Mouse (Mus musculus) forebrain, embryonic 12.5 days (tissue): ENCODE data around the gene H2-Ob. TPM values are rescaled to one million over a fixed set of nuclear protein-coding genes. Genes with fewer than 3 reads are reported as not detected.

Experiments used
- ATAC-seq: fragments of 200-750 bp; cut with Nextera tagmentation; 2 replicates; pipeline ENCODE4 v1.8.0; 2017; ENCODE audit warnings: moderate TSS enrichment; ENCODE audit not compliant: low FRiP score
- H3K27ac ChIP-seq: fragments of 300-500 bp; sonication (generic); 2 replicates; pipeline ENCODE4 v1.5.1; 2016; ENCODE audit warnings: mild to moderate bottlenecking
- H3K27me3 ChIP-seq: fragments of 300-500 bp; sonication (generic); 2 replicates; pipeline ENCODE4 v1.6.1; 2016; ENCODE audit warnings: mild to moderate bottlenecking
- H3K36me3 ChIP-seq: fragments of 300-500 bp; sonication (generic); replicated peaks from 2 replicates; pipeline ENCODE4 v1.6.1; 2016; ENCODE audit warnings: mild to moderate bottlenecking
- H3K4me1 ChIP-seq: fragments of 300-500 bp; sonication (generic); 2 replicates; pipeline ENCODE4 v1.6.1; 2016
- H3K4me2 ChIP-seq: fragments of 300-500 bp; sonication (generic); 2 replicates; pipeline ENCODE4 v1.6.1; 2016; ENCODE audit warnings: mild to moderate bottlenecking, moderate library complexity
- H3K4me3 ChIP-seq: fragments of 300-500 bp; sonication (generic); replicated peaks from 2 replicates; pipeline ENCODE4 v1.5.1; 2016; ENCODE audit warnings: mild to moderate bottlenecking
- H3K9ac ChIP-seq: fragments of 300-500 bp; sonication (generic); 2 replicates; pipeline ENCODE4 v1.6.1; 2016; ENCODE audit warnings: mild to moderate bottlenecking
- H3K9me3 ChIP-seq: fragments of 300-500 bp; sonication (generic); 2 replicates; pipeline ENCODE4 v1.6.1; 2016
- WGBS: fragments of 180-500 bp; shearing (Covaris S2); methylation state at CpG from one replicate; pipeline ENCODE4 v1.1.7; 2016; 5-methylcytosine and 5-hydroxymethylcytosine counted together
- polyA plus RNA-seq: library from polyadenylated mRNA; unstranded; fragments of >200 nt; fragmentation: Nextera tagmentation; extraction: Ambion mirVana; gene quantifications from 2 replicates; pipeline ENCODE4 v1.2.1, GENCODE M21; 2016

The H2-Ob gene
- polyA plus RNA-seq, 1 experiment from 2014 or later = not detected

GRCm38 (mm10) chr17:34295307-34295706 is 56.6 kb downstream of the H2-Ob start:
- Histone ChIP-seq H3K36me3 (no peaks in the 10 kb centered on the region), H3K27me3 (0 out of 2 replicates have a peak, but pooled peaks cover 4% of the 10 kb centered on the region), H3K9ac (no peak overlapping the region), H3K4me1 (peaks cover 8% of the 10 kb centered on the region), H3K9me3 (no peaks in the 10 kb centered on the region), H3K4me3 (no peak overlapping the region), H3K27ac (no peak overlapping the region), H3K4me2 (no peak overlapping the region)
- ATAC-seq = no peak

DNA sequence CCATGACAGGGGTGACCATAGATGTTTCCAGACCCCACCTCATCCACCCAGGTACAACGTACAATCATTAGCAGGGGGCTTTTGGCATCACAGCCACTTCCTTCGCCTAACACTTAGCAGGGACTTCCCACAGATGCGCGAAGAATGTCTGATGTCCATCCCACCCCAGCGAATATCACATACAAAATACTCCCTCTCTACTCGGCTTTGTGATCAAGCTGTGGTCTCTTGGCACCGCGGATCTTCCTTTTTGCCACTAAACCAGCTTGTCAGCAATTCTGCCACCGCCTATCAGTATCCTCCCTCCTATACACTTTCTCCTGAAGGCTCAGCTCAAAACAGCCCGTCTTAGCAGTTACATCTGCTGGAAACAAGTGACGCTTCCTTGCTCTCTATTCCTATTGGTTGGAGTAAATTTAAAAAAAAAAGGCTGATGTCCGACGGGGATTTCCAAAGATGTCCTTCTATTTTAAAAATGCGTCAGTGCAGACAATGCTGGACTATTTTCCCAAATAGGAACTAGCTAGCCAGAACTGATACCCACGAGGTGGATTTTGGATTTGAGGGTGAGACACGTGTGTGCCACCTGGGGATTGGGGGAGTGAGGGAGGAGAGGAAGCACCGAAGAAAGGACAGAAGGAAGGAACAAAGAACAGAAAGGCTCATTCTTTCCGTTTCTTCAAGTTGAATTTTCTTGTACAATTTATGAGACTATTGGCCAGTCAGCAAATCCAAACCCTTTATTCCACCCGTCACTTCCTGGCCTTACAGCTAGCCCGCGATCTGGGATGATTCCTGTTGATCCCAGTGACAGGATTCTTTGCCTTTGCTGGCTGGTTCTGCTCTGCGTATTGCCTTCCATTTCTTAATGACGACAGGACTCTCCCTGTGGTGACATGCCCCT is 57.4 kb downstream of the H2-Ob start:
- Histone ChIP-seq H3K27ac (no peak overlapping the region), H3K36me3 (no peaks in the 10 kb centered on the region), H3K4me2 (peak overlapping the region; percentile 48), H3K27me3 (0 out of 2 replicates have a peak, but pooled peaks cover 4% of the 10 kb centered on the region), H3K9ac (no peak overlapping the region), H3K4me1 (peaks cover 8% of the 10 kb centered on the region), H3K9me3 (no peaks in the 10 kb centered on the region), H3K4me3 (peak overlapping the region; percentile 33)
- 24% methylated on average over 23 of the region's 23 CpGs for WGBS
- peak; percentile 79 for ATAC-seq

DNA sequence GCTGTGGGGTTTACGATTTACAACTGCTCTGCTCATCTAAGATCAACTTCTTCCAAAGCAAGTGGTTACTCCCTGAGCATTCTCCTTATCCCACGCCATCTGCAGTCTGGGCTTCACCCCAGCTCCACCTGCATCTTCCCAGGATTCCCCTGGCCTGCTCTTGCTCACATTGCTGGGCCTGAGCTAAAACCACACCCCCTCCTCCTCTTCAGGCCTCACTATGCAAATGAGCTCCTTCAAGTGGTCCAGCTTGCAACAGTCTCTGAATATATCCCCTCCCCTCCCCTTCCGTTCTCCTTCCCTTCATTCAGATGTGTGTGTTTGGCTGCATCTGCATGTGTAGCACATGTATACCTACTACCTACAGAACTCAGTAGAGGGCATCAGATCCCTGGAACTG is 60.7 kb downstream of the H2-Ob start:
- Histone ChIP-seq H3K27me3 (0 out of 2 replicates have a peak, but pooled peaks cover 4% of the 10 kb centered on the region), H3K9ac (no peak overlapping the region), H3K4me2 (no peak overlapping the region), H3K36me3 (no peaks in the 10 kb centered on the region), H3K4me3 (no peak overlapping the region), H3K4me1 (peaks cover 8% of the 10 kb centered on the region), H3K27ac (no peak overlapping the region), H3K9me3 (no peaks in the 10 kb centered on the region)
- no peak for ATAC-seq
- 49% methylated on average over 3 of the region's 3 CpGs for WGBS

GRCm38 (mm10) chr17:34300071-34300470 is 61.4 kb downstream of the H2-Ob start:
- H3K27ac ChIP-seq = no peak overlapping the region
- H3K4me2 ChIP-seq = no peak overlapping the region
- no peak overlapping the region for H3K4me3 ChIP-seq
- no peaks in the 10 kb centered on the region for H3K9me3 ChIP-seq
- H3K27me3 ChIP-seq = 0 out of 2 replicates have a peak, but pooled peaks cover 4% of the 10 kb centered on the region
- peaks cover 8% of the 10 kb centered on the region for H3K4me1 ChIP-seq
- WGBS = 90% methylated on average over 8 of the region's 8 CpGs
- H3K36me3 ChIP-seq = no peaks in the 10 kb centered on the region
- no peak for ATAC-seq
- H3K9ac ChIP-seq = no peak overlapping the region

DNA sequence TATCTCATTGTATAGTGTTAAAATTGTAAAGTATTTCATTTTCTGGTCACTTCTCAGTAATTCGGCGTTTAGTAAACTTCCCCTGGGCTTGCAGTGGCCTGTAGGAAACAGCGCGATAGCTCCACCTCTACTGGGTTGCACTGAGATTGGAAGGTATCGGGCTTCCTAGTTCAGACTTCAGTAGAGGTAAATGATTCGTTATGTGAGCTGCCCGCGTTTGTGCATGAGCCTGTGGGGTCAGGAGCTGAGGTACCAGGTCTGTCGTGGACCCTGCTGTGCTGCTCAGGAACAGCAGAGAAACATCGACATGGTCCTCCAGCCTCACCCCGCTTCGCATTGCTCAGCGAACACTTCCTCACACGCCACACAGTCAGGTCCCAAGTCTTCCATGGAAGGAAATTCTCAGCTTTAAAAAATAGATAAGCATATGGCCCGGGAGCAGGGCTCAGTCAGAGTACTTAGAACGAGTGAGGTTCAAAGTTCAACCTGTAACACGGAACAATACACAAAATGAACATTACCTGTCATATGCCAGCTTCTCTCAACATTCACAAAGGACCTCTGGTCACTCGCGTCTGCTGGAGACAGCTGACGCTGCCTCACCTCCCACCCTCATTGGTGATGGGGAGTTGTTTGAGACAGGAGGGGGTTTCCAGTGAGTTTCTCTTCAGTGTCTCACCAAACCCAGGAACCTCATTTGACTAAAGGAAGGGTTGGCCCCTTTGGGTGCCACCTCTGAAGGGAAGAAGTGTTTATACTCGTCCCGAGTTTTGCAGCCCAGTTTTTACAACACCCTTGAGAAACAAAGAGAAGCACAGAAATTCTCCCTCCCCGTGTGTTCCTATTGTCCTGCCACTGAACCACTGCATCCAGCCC is 62.2 kb downstream of the H2-Ob start:
- 82% methylated on average over 23 of the region's 23 CpGs for WGBS
- ATAC-seq = no peak
- Histone ChIP-seq H3K36me3 (no peaks in the 10 kb centered on the region), H3K9me3 (no peaks in the 10 kb centered on the region), H3K4me2 (no peak overlapping the region), H3K9ac (no peak overlapping the region), H3K27me3 (0 out of 2 replicates have a peak, but pooled peaks cover 4% of the 10 kb centered on the region), H3K4me3 (no peak overlapping the region), H3K27ac (no peak overlapping the region), H3K4me1 (peaks cover 5% of the 10 kb centered on the region)

DNA sequence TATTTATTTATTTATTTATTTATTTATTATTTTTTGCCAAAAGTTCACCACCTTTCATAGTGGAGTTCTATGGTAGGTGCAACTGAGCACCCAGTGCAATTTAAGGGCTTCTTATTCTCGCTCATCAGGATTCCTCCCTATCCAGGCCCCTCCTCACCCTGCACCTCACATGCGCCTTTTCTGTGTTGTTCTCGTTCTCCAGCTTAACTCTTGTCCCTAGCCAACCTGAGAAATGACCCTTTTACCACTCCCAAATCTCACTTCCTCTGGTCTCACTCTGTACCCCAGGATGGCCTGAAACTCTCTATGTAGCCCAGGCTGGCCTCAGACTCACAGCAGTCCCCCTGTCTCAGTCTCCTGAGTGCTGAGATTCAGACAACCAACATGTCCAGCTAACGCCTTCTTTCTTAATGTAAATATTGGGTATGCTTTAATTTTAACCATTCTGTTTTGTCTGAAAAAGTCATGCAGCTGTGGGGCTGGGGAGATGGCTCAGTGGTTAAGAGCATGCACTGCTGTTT is 63.0 kb downstream of the H2-Ob start:
- H3K4me3 ChIP-seq = no peak overlapping the region
- WGBS = 87% methylated on average over 4 of the region's 4 CpGs
- H3K27ac ChIP-seq = no peak overlapping the region
- H3K4me1 ChIP-seq = peaks cover 5% of the 10 kb centered on the region
- no peak overlapping the region for H3K4me2 ChIP-seq
- peaks cover 7% of the 10 kb centered on the region; the same call in 1 of the 2 replicates for H3K27me3 ChIP-seq
- no peak for ATAC-seq
- no peak overlapping the region for H3K9ac ChIP-seq
- H3K9me3 ChIP-seq = no peaks in the 10 kb centered on the region
- H3K36me3 ChIP-seq = no peaks in the 10 kb centered on the region

GRCm38 (mm10) chr17:34303789-34304188 is 65.1 kb downstream of the H2-Ob start:
- H3K9ac ChIP-seq = no peak overlapping the region
- WGBS = 84% methylated on average over 2 of the region's 2 CpGs
- no peaks in the 10 kb centered on the region for H3K9me3 ChIP-seq
- H3K4me1 ChIP-seq = no peaks in the 10 kb centered on the region
- H3K36me3 ChIP-seq = no peaks in the 10 kb centered on the region
- peaks cover 14% of the 10 kb centered on the region; the same call in 1 of the 2 replicates for H3K27me3 ChIP-seq
- no peak for ATAC-seq
- no peak overlapping the region for H3K4me3 ChIP-seq
- H3K27ac ChIP-seq = no peak overlapping the region
- H3K4me2 ChIP-seq = no peak overlapping the region

Other genes with a start within 250 kb of the H2-Ob start
- 23.3 and 28.2 TPM in 2 replicates for gene H2-K1, start 238.6 kb upstream of the H2-Ob start, polyA plus RNA-seq
- 19.1 and 23.6 TPM in 2 replicates for gene Ring1, start 214.2 kb upstream of the H2-Ob start, polyA plus RNA-seq
- 92.8 and 103 TPM in 2 replicates for gene H2-Ke6, start 210.8 kb upstream of the H2-Ob start, polyA plus RNA-seq
- gene Slc39a7, start 207.2 kb upstream of the H2-Ob start, polyA plus RNA-seq = 160 and 166 TPM in 2 replicates
- gene Rxrb, start 207.1 kb upstream of the H2-Ob start, polyA plus RNA-seq = 54.8 and 59.5 TPM in 2 replicates
- 1.4 and 2.5 TPM in 2 replicates for gene Col11a2, start 199.5 kb upstream of the H2-Ob start, polyA plus RNA-seq
- 0.27 and 0.41 TPM in 2 replicates for gene H2-Oa, start 146.6 kb upstream of the H2-Ob start, polyA plus RNA-seq
- gene H2-DMa, start 119.4 kb upstream of the H2-Ob start, polyA plus RNA-seq = 9.1 and 9.6 TPM in 2 replicates
- gene Brd2, start 116.3 kb upstream of the H2-Ob start, polyA plus RNA-seq = 138 and 146 TPM in 2 replicates
- not detected in 2 replicates for gene H2-DMb2, start 95.6 kb upstream of the H2-Ob start, polyA plus RNA-seq
- 0.38 and 0.69 TPM in 2 replicates for gene H2-DMb1, start 85.8 kb upstream of the H2-Ob start, polyA plus RNA-seq
- 1.3 and 2.2 TPM in 2 replicates for gene Tap1, start 51.4 kb upstream of the H2-Ob start, polyA plus RNA-seq
- 0.78 and 1.1 TPM in 2 replicates for gene Psmb9, start 51.1 kb upstream of the H2-Ob start, polyA plus RNA-seq
- 0.53 and 1.7 TPM in 2 replicates for gene Psmb8, start 41.2 kb upstream of the H2-Ob start, polyA plus RNA-seq
- 0.47 and 1.1 TPM in 2 replicates for gene Tap2, start 35.4 kb upstream of the H2-Ob start, polyA plus RNA-seq
- 1.9 and 2.5 TPM in 2 replicates for gene H2-Ab1, start 18.8 kb downstream of the H2-Ob start, polyA plus RNA-seq
- gene H2-Aa, start 48.9 kb downstream of the H2-Ob start, polyA plus RNA-seq = not detected in 2 replicates
- 1.1 and 1.2 TPM in 2 replicates for gene H2-Eb1, start 67.0 kb downstream of the H2-Ob start, polyA plus RNA-seq
- gene H2-Eb2, start 86.8 kb downstream of the H2-Ob start, polyA plus RNA-seq = not detected in 2 replicates
- gene Btnl2, start 115.9 kb downstream of the H2-Ob start, polyA plus RNA-seq = not detected in 2 replicates
- gene Btnl1, start 138.2 kb downstream of the H2-Ob start, polyA plus RNA-seq = not detected in 2 replicates
- 2.4 and 2.6 TPM in 2 replicates for gene BC051142, start 159.9 kb downstream of the H2-Ob start, polyA plus RNA-seq
- not detected in 2 replicates for gene Btnl4, start 238.4 kb downstream of the H2-Ob start, polyA plus RNA-seq